Mouse (Mus musculus) E14TG2a.4 (cell line): ENCODE data around the gene Myd88.

Source experiments
- H3K27me3 ChIP-seq: 2 replicates; pipeline ENCODE4 v1.6.1; 2014; ENCODE audit warnings: low read length, control low read depth; ENCODE audit not compliant: insufficient read depth
- H3K36me3 ChIP-seq: 2 replicates; pipeline ENCODE4 v1.6.1; 2014; ENCODE audit warnings: low read length, control low read depth; ENCODE audit not compliant: insufficient read depth
- H3K4me1 ChIP-seq: replicated peaks from 2 replicates; pipeline ENCODE4 v1.6.1; 2014; ENCODE audit warnings: low read depth, low read length, control low read depth
- H3K4me3 ChIP-seq: replicated peaks from 2 replicates; pipeline ENCODE4 v1.5.1; 2014; ENCODE audit warnings: mild to moderate bottlenecking, low read length
- H3K9me3 ChIP-seq: 2 replicates; pipeline ENCODE4 v1.6.1; 2014; ENCODE audit warnings: low read length, control low read depth
- CTCF ChIP-seq: conservative IDR thresholded peaks from 2 replicates; pipeline ENCODE4 v1.5.1; 2014; ENCODE audit warnings: low read length
- NANOG ChIP-seq: IDR thresholded peaks from 2 replicates; pipeline ENCODE4 v1.6.1; 2014; ENCODE audit warnings: borderline replicate concordance, low read length, mixed read lengths
- POU5F1 ChIP-seq: IDR thresholded peaks from 2 replicates; pipeline ENCODE4 v1.6.1; 2014; ENCODE audit warnings: low read length, borderline replicate concordance

The Myd88 gene

GRCm38 (mm10) chr9:119298563-119298962 is 42.6 kb downstream of the Myd88 start:
- Histone ChIP-seq H3K4me3 (no peak overlapping the region), H3K9me3 (no peaks in the 10 kb centered on the region), H3K27me3 (no peaks in the 10 kb centered on the region), H3K4me1 (no peaks in the 10 kb centered on the region; the same call in none of the 2 replicates), H3K36me3 (peaks cover 95% of the 10 kb centered on the region)
- TF ChIP-seq CTCF: no peak
- TF ChIP-seq POU5F1: no peak
- TF ChIP-seq NANOG: no peak

GRCm38 (mm10) chr9:119297696-119298095 is 43.5 kb downstream of the Myd88 start:
- TF ChIP-seq POU5F1 (no peak), NANOG (no peak), CTCF (no peak)
- no peaks in the 10 kb centered on the region for H3K27me3 ChIP-seq
- no peaks in the 10 kb centered on the region for H3K9me3 ChIP-seq
- peaks cover 92% of the 10 kb centered on the region for H3K36me3 ChIP-seq
- H3K4me3 ChIP-seq: no peak overlapping the region
- H3K4me1 ChIP-seq: no peaks in the 10 kb centered on the region; the same call in none of the 2 replicates

- Histone ChIP-seq H3K36me3 (peaks cover 88% of the 10 kb centered on the region), H3K9me3 (no peaks in the 10 kb centered on the region), H3K4me1 (no peaks in the 10 kb centered on the region), H3K4me3 (no peak overlapping the region), H3K27me3 (no peaks in the 10 kb centered on the region)
- TF ChIP-seq NANOG (no peak), POU5F1 (no peak), CTCF (no peak)
Observed at GRCm38 (mm10) chr9:119290791-119291190, 50.4 kb downstream of the Myd88 start.
